Comparison of ENCODE assay signal across 10 mouse cellular contexts in genomic region chrX:48429538-48429937, GRCm38 (mm10). TPM values are rescaled to one million over a fixed set of nuclear protein-coding genes. Genes with fewer than 3 reads are reported as not detected.
DNase-seq lines count a peak whose midpoint lies in the region; ATAC-seq and TF ChIP-seq lines count a peak whose summit lies in the region.
"Had no signal": no experiment of that assay in that cellular context is flagged by ENCODE, and none has a peak within 500 bp of the region (broad histone marks: within the 10 kb centered on the region; RNA-seq: fewer than 3 reads in every experiment).

No protein-coding gene starts in this region.

- no peaks in the 10 kb centered on the region for H3K27me3 ChIP-seq in heart, embryonic 15.5 days

- DNase-seq in heart, adult 8-10 months (ENCODE audit: low spot score): no peak
- peak; percentile 72 for DNase-seq in R1 (ENCODE audit: low read depth, low spot score)
- DNase-seq in kidney, postnatal 25 days: peak; percentile 27 to 52
- DNase-seq in spleen, postnatal 36 days (ENCODE audit: low spot score in 2 of 2): peak; percentile 68 to 70
- no peak for DNase-seq in urinary bladder, adult 18-20 months (ENCODE audit: low spot score in 2 of 2)
- no peak for DNase-seq in layer of hippocampus, adult 2 months (ENCODE audit: low spot score in 2 of 2)
- DNase-seq: cerebellum, adult 18-20 months had no signal

- no peak overlapping the region for H3K4me3 ChIP-seq in heart, embryonic 15.5 days
- H3K4me3 ChIP-seq in layer of hippocampus, adult 2 months: no peak overlapping the region
- H3K4me3 ChIP-seq: myocyte had no signal

- no peak overlapping the region for H3K4me2 ChIP-seq in heart, embryonic 15.5 days

- 34% methylated on average over 6 of the region's 6 CpGs for WGBS in heart, embryonic 15.5 days

- H3K9me3 ChIP-seq in heart, embryonic 15.5 days (replicated peaks): no peaks in the 10 kb centered on the region

- H3K4me1 ChIP-seq in heart, embryonic 15.5 days (replicated peaks): peaks cover 33% of the 10 kb centered on the region

- no peak overlapping the region for H3K9ac ChIP-seq in heart, embryonic 15.5 days

- ATAC-seq in heart, embryonic 15.5 days (replicated peaks; ENCODE audit: insufficient number of reproducible peaks, insufficient read depth, low FRiP score, low read depth): peak; percentile 25; the same call in 1 of the 2 replicates
- ATAC-seq in cerebellum, adult (ENCODE audit: insufficient number of reproducible peaks, low FRiP score, low TSS enrichment): no peak

- no peak for TF ChIP-seq CTCF in layer of hippocampus, adult 2 months (conservative IDR thresholded peaks at IDR 0.05)

- no peaks in the 10 kb centered on the region for H3K36me3 ChIP-seq in heart, embryonic 15.5 days

- H3K27ac ChIP-seq in heart, embryonic 15.5 days: 0 out of 2 replicates have a peak overlapping the region, but pooled peaks have one; percentile 27
- H3K27ac ChIP-seq in layer of hippocampus, adult 2 months: no peak overlapping the region

RNA-seq across cellular contexts. Expression of gene Elf4, which starts 33.4 kb away (rescaled TPM):
- 8.4 and 11.2 TPM in 2 replicates for polyA plus RNA-seq in heart, embryonic 15.5 days (2015; fragmentation: Nextera tagmentation; extraction: Ambion mirVana)
- total RNA-seq in heart, adult 8-10 months (2022): 1 to 10 TPM; 3.4 to 6.1 (median 4.2) TPM
- total RNA-seq in layer of hippocampus, adult 2 months (2021): under 1 TPM; 0.61 to 0.84 TPM

Comparison
In these comparisons a context has a peak if more than half of its experiments do, and no peak if none do; other contexts are left out.
1. DNase-seq: peak in R1 (single experiment), kidney, postnatal 25 days (2 of 2) and spleen, postnatal 36 days (2 of 2); none in heart, adult 8-10 months (single experiment), urinary bladder, adult 18-20 months (0 of 2) and layer of hippocampus, adult 2 months (0 of 2).